Mouse (Mus musculus): ENCODE measurements at regions not wholly inside any gene's neighbourhood (a gene's known extent, or its start where the extent isn't known, plus 50 kb on each side); places are given as distances from the start of the nearest gene placed in this dataset.
A peak's percentile ranks its signal among the peaks of the same experiment; 100 is the strongest.

DNA sequence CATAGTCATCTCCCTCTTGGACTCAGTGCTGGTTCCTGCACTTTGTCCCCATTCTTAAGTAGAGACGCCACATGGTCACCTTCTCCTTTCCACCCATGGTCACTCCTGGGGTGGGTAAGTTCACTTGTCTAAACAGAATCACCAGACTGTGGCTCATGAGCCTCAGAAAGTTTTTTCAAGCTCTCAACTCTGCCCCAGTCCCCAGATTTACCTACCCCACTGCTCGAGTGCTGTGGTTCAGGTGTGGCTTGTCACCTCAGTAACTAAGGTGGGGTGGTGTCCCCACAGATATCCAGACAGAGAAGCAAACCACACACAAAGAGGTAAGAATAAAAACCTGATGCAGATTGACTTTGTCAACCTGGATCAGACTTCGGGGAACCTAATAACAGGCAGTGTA lies 87.6 kb downstream of the Rpl10-ps3 start:
- Histone ChIP-seq H3K9ac (no peak overlapping the region), H3K9me3 (no peaks in the 10 kb centered on the region), H3K36me3 (no peaks in the 10 kb centered on the region), H3K4me1 (no peaks in the 10 kb centered on the region), H3K27ac (no peak overlapping the region), H3K27me3 (replicated peaks) (no peaks in the 10 kb centered on the region), H3K4me2 (replicated peaks) (no peak overlapping the region), H3K4me3 (no peak overlapping the region)
- WGBS, result 88% methylated on average over 3 of the region's 3 CpGs
- ATAC-seq (ENCODE audit: low FRiP score, low read depth), result no peak

DNA sequence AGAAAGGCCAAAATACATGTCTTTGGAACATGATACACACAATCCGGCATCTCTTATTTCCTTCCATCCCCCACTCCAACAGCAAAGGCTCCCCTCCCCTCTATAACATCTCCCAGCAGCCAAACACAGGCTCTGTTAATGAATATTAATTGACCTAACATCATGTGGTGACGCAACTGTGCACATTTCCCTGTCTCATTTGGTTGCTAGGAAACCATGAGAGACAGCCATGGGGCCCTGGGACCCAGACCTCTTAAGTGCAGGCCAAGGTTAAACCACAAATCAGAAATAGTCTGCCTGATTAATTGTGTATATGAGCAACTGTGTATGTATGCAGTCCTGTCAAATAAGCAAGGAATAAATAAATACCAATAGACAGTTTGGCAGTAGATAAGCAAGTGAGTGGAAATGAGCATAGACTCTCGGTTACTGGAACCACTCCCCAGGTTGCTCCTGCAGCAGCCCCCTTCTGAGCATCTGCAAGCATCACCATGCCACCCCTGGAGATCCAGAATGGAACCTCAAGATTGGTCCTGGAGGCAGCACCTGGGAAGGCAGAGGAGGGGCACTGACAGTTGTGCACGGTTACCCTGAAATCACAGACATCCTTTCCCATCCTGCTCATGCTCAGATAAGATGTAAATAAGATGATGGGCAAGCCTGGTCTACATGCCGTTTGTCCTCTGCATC lies 99.6 kb downstream of the Rpl10-ps3 start:
- H3K4me3 ChIP-seq, result no peak overlapping the region
- ATAC-seq (ENCODE audit: low FRiP score, low read depth), result peak; percentile 89
- H3K9ac ChIP-seq, result no peak overlapping the region
- H3K4me1 ChIP-seq, result peaks cover 10% of the 10 kb centered on the region; the same call in 1 of the 2 replicates
- no peaks in the 10 kb centered on the region for H3K36me3 ChIP-seq
- H3K4me2 ChIP-seq (replicated peaks), result 0 out of 2 replicates have a peak overlapping the region, but pooled peaks have one; percentile 18
- no peaks in the 10 kb centered on the region for H3K27me3 ChIP-seq (replicated peaks)
- WGBS, result 33% methylated on average over 5 of the region's 5 CpGs
- H3K9me3 ChIP-seq, result no peaks in the 10 kb centered on the region
- no peak overlapping the region for H3K27ac ChIP-seq

DNA sequence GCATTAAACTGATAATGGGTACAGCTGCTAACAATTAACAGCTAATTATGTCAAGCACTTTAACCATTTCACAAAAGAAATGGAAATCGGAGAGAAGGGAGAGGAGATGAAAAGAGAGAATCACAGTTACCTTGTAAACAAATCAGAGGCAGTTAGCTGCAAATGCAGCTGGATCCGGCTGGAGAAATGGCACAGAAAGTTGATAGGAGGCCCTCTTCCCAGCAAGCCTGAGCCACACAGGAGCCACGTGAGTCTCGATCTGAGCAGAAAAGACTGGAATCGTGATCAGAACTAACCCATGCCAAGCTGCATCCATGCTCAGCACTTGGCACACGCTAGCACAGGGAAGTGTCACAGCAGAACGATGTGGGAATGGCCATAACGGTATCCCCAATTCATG lies 103.8 kb downstream of the Rpl10-ps3 start:
- whole genome bisulfite sequencing, result 53% methylated on average over 8 of the region's 8 CpGs
- no peaks in the 10 kb centered on the region for H3K9me3 ChIP-seq
- no peak overlapping the region for H3K27ac ChIP-seq
- no peak overlapping the region for H3K4me3 ChIP-seq
- H3K36me3 ChIP-seq, result no peaks in the 10 kb centered on the region
- H3K4me2 ChIP-seq (replicated peaks), result no peak overlapping the region
- H3K4me1 ChIP-seq, result peaks cover 12% of the 10 kb centered on the region; the same call in 1 of the 2 replicates
- no peak overlapping the region for H3K9ac ChIP-seq
- no peak for ATAC-seq (ENCODE audit: low FRiP score, low read depth)
- H3K27me3 ChIP-seq (replicated peaks), result no peaks in the 10 kb centered on the region

DNA sequence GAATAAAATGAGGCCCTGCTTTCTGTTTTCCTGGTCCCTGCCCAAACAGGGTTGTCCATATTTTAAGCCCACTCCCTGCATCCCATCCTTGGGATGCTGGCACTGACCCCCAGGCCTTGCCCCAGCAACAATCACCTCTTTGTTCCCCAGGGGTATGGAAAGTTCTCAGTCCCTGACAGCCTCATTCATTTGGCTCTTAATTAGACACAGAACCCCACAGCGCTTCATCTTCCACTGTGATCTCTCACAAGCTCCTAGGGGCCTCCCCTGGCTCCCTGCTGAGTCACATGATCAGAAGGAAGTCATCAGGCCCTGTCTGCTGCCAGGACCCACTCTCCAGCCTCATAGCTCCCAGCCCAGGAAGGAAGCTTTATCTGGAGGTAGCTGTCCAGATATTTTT lies 108.9 kb downstream of the Rpl10-ps3 start:
- Histone ChIP-seq H3K27me3 (replicated peaks) (no peaks in the 10 kb centered on the region), H3K9ac (no peak overlapping the region), H3K36me3 (no peaks in the 10 kb centered on the region), H3K27ac (no peak overlapping the region), H3K9me3 (no peaks in the 10 kb centered on the region), H3K4me3 (no peak overlapping the region), H3K4me1 (peaks cover 12% of the 10 kb centered on the region; the same call in 1 of the 2 replicates), H3K4me2 (replicated peaks) (no peak overlapping the region)
- ATAC-seq (ENCODE audit: low FRiP score, low read depth), result peak; percentile 48; the same call in 1 of the 2 replicates
- WGBS, result 11% methylated on average over 1 of the region's 1 CpGs

GRCm38 (mm10) chr9:50234655-50235054 lies 110.1 kb downstream of the Rpl10-ps3 start:
- Histone ChIP-seq H3K4me1 (peaks cover 12% of the 10 kb centered on the region; the same call in 1 of the 2 replicates), H3K4me3 (no peak overlapping the region), H3K9me3 (no peaks in the 10 kb centered on the region), H3K27me3 (replicated peaks) (no peaks in the 10 kb centered on the region), H3K4me2 (replicated peaks) (no peak overlapping the region), H3K36me3 (no peaks in the 10 kb centered on the region), H3K9ac (no peak overlapping the region), H3K27ac (no peak overlapping the region)
- ATAC-seq (ENCODE audit: low FRiP score, low read depth), result no peak
- WGBS, result 86% methylated on average over 6 of the region's 6 CpGs

GRCm38 (mm10) chr9:50232958-50233510 lies 111.7 kb downstream of the Rpl10-ps3 start:
- Histone ChIP-seq H3K27me3 (replicated peaks) (no peaks in the 10 kb centered on the region), H3K4me3 (no peak overlapping the region), H3K4me1 (peaks cover 12% of the 10 kb centered on the region; the same call in 1 of the 2 replicates), H3K27ac (no peak overlapping the region), H3K36me3 (no peaks in the 10 kb centered on the region), H3K9ac (no peak overlapping the region), H3K4me2 (replicated peaks) (no peak overlapping the region), H3K9me3 (no peaks in the 10 kb centered on the region)
- 84% methylated on average over 4 of the region's 4 CpGs for WGBS
- ATAC-seq (ENCODE audit: low FRiP score, low read depth), result no peak

DNA sequence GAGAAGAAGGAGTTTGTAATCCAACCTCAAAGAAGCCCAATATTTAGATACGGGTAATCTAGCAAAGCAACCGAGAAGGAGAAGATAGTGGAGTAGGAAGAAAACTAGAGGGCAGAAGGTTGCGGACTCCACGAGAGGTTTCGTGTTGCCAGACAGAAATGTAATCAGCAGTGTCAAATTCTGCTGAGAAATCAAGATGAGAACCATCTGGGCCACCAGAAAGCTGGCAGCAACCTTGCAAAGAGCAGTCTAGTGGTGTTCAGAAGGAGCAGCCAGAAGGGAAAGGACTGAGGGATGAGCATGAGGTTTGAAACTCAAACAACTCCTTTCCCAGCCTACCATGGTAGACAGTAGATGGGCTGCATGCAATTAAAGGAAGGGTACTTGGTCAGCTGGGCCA lies 134.3 kb downstream of the Rpl10-ps3 start:
- no peak overlapping the region for H3K4me2 ChIP-seq (replicated peaks)
- WGBS, result 81% methylated on average over 5 of the region's 5 CpGs
- no peaks in the 10 kb centered on the region for H3K27me3 ChIP-seq (replicated peaks)
- no peaks in the 10 kb centered on the region for H3K36me3 ChIP-seq
- H3K4me3 ChIP-seq, result no peak overlapping the region
- no peaks in the 10 kb centered on the region for H3K4me1 ChIP-seq
- no peak for ATAC-seq (ENCODE audit: low FRiP score, low read depth)
- H3K9me3 ChIP-seq, result no peaks in the 10 kb centered on the region
- no peak overlapping the region for H3K9ac ChIP-seq
- H3K27ac ChIP-seq, result no peak overlapping the region

DNA sequence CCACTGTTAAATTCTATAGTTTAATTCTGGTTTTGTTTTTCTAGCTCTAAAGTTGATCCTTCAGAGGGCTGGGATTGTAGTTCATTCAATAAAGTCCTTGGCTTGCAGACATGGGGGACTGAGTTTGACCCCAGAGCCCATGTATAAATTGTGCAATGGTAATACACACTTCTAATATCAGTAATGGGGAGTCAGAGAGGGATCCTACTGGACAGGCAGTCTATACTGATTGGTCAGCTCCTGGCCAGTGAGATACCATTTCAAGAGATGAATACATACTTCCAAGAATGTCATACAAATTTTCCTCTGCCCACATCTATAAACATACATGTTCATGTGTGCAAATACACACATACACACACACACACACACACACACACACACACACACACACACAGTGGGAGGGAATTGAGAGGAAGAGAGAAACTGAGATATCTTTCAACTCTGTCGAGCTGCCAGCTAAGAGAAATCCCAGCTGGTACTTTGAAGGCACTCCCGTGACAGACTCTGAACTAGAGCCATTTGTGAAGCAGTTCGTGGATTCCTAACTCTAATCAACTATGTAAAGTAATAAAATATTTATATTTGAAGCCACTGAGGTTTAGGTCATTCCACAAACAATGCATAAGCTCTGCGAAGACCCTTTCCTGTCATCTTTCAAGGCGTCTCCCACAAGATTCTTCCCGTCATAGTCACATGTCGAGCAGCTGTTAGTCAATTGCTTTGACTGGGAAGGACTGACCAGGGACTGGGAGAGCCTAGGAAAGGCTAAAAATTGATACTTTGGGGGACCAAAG lies 145.1 kb downstream of the Rpl10-ps3 start:
- ATAC-seq (ENCODE audit: low FRiP score, low read depth), result no peak
- Histone ChIP-seq H3K27me3 (replicated peaks) (no peaks in the 10 kb centered on the region), H3K9ac (no peak overlapping the region), H3K9me3 (no peaks in the 10 kb centered on the region), H3K36me3 (no peaks in the 10 kb centered on the region), H3K4me3 (no peak overlapping the region), H3K4me2 (replicated peaks) (no peak overlapping the region), H3K27ac (no peak overlapping the region), H3K4me1 (no peaks in the 10 kb centered on the region)
- 78% methylated on average over 7 of the region's 7 CpGs for WGBS

- H3K9ac ChIP-seq, result no peak overlapping the region
- H3K36me3 ChIP-seq, result no peaks in the 10 kb centered on the region
- H3K4me2 ChIP-seq (replicated peaks), result no peak overlapping the region
- no peaks in the 10 kb centered on the region for H3K27me3 ChIP-seq (replicated peaks)
- ATAC-seq (ENCODE audit: low FRiP score, low read depth), result no peak
- H3K4me1 ChIP-seq, result 0 out of 2 replicates have a peak, but pooled peaks cover 3% of the 10 kb centered on the region
- H3K4me3 ChIP-seq, result no peak overlapping the region
- H3K27ac ChIP-seq, result no peak overlapping the region
- 75% methylated on average over 5 of the region's 5 CpGs for WGBS
- no peaks in the 10 kb centered on the region for H3K9me3 ChIP-seq
Measured at GRCm38 (mm10) chr9:50192400-50193110, 152.2 kb downstream of the Rpl10-ps3 start.

DNA sequence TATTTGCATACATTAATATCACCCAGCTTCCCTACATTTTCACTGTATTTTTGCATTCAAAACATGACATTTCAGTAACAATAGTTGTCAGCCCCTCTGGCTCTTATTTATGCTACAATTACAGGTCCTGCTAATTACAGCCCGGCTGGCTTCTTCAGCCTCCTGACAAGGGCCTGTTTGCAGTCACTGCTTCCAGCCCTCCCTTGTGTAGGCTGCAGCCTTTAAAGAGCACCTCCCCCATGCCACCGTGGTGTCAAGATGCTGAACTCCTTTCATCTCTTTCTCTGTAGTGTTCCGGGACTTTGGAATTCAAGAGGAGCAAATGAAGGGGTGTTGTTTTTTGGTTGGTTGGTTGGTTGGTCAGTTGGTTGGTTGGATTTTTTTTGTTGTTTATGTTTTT lies 153.6 kb downstream of the Rpl10-ps3 start:
- Histone ChIP-seq H3K4me1 (0 out of 2 replicates have a peak, but pooled peaks cover 3% of the 10 kb centered on the region), H3K9ac (no peak overlapping the region), H3K4me2 (replicated peaks) (no peak overlapping the region), H3K27me3 (replicated peaks) (no peaks in the 10 kb centered on the region), H3K4me3 (no peak overlapping the region), H3K9me3 (no peaks in the 10 kb centered on the region), H3K36me3 (no peaks in the 10 kb centered on the region), H3K27ac (no peak overlapping the region)
- WGBS, result 2% methylated on average over 3 of the region's 3 CpGs
- no peak for ATAC-seq (ENCODE audit: low FRiP score, low read depth)

DNA sequence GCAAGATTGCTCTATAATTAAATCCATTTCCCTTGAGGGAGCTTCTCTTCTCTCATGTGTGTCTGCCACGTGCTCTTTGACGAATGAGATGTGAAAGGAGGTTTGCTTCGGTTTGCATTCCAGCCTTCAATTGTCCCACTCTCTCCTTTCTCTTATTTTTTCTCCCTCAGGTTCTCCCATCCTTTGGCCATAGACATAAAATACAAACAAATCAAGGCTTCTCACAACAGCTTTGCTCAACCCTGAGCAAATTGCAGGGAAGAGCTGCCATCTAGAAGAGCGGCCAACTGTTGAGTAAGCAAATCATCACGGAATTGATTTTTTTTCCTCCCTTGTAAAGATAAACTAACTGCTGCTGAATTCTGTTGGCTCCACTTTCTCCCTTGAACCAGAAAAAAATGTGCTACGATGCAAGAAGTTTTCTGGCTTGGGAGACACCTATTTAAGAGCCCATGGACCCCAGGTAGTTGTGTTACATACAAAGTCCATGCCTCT lies 156.1 kb downstream of the Rpl10-ps3 start:
- Histone ChIP-seq H3K4me3 (no peak overlapping the region), H3K9me3 (no peaks in the 10 kb centered on the region), H3K4me1 (0 out of 2 replicates have a peak, but pooled peaks cover 3% of the 10 kb centered on the region), H3K36me3 (no peaks in the 10 kb centered on the region), H3K27me3 (replicated peaks) (no peaks in the 10 kb centered on the region), H3K4me2 (replicated peaks) (no peak overlapping the region), H3K9ac (no peak overlapping the region), H3K27ac (no peak overlapping the region)
- WGBS, result 70% methylated on average over 6 of the region's 6 CpGs
- ATAC-seq (ENCODE audit: low FRiP score, low read depth), result no peak

DNA sequence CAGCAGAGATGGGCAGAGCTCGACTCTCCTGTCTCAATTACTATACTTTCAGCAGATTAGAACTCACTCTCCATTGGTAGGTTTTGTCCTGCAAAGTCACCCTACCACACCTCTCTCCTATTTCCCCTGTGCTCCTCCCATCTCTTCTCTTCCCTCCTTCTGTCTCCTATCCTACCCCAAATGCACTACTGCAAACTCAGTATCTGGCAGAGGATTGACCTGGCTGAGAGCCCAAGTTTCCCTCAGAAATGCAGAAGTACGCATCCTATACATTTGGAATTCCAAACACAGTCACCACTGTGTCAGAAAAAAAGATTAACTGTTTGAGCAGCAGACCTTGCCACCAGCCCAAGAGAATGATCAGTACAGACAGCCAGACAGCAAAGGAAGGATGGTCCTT lies 163.4 kb downstream of the Rpl10-ps3 start:
- WGBS, result 65% methylated on average over 2 of the region's 2 CpGs
- ATAC-seq (ENCODE audit: low FRiP score, low read depth), result no peak
- Histone ChIP-seq H3K4me1 (no peaks in the 10 kb centered on the region), H3K4me2 (replicated peaks) (no peak overlapping the region), H3K27me3 (replicated peaks) (no peaks in the 10 kb centered on the region), H3K27ac (no peak overlapping the region), H3K4me3 (no peak overlapping the region), H3K9ac (no peak overlapping the region), H3K36me3 (no peaks in the 10 kb centered on the region), H3K9me3 (no peaks in the 10 kb centered on the region)
